Mouse (Mus musculus) CD4-positive, CD25-positive, alpha-beta regulatory T cell, adult 2 months (primary cell): Measurements from ENCODE around the gene Slc7a6.
"Not testable (repeated sequence)": the region's sequence is repeated elsewhere in the genome, so short reads cannot be mapped to it uniquely, and the experiment has no call there.

Source experiments
- DNase-seq: peaks from one replicate; pipeline ENCODE4 v3.0.0-alpha.2; 2012; ENCODE audit warnings: low read depth, low spot score

Slc7a6 gene

GRCm38 (mm10) chr8:106185628-106186270 lies 17.1 kb downstream of the Slc7a6 start:
- DNase-seq, result no peak

- DNase-seq, result no peak
These were observed 17.7 kb downstream of the Slc7a6 start for GRCm38 (mm10) chr8:106186394-106186793.

GRCm38 (mm10) chr8:106189162-106189561 lies 20.5 kb downstream of the Slc7a6 start:
- no peak for DNase-seq

GRCm38 (mm10) chr8:106191639-106192038 lies 23.0 kb downstream of the Slc7a6 start:
- no peak for DNase-seq

GRCm38 (mm10) chr8:106193162-106193561 lies 24.5 kb downstream of the Slc7a6 start:
- no peak for DNase-seq

GRCm38 (mm10) chr8:106194062-106194461 lies 25.4 kb downstream of the Slc7a6 start:
- no peak for DNase-seq

GRCm38 (mm10) chr8:106198741-106199140 lies 30.1 kb downstream of the Slc7a6 start:
- peak; percentile 66 for DNase-seq

GRCm38 (mm10) chr8:106199596-106199995 lies 30.9 kb downstream of the Slc7a6 start:
- DNase-seq, result not testable (repeated sequence)

GRCm38 (mm10) chr8:106210035-106210731 lies 41.5 kb downstream of the Slc7a6 start:
- DNase-seq, result peak; percentile 40

GRCm38 (mm10) chr8:106210821-106211345 lies 42.2 kb downstream of the Slc7a6 start, which contains the start of the genes Slc7a6os and Prmt7:
Gene Slc7a6os, minus strand, starts transcription at chr8:106210935.
Gene Prmt7, plus strand, starts transcription at chr8:106210936.
- peak; percentile 94 for DNase-seq

- DNase-seq, result no peak
These were observed 42.8 kb downstream of the Slc7a6 start for GRCm38 (mm10) chr8:106211421-106211820.

- DNase-seq, result no peak
These were observed 45.3 kb downstream of the Slc7a6 start for GRCm38 (mm10) chr8:106213959-106214358.

GRCm38 (mm10) chr8:106219620-106220019 lies 51.0 kb downstream of the Slc7a6 start:
- no peak for DNase-seq

GRCm38 (mm10) chr8:106226589-106226988 lies 57.9 kb downstream of the Slc7a6 start:
- DNase-seq, result peak; percentile 75

- no peak for DNase-seq
These were observed 62.9 kb downstream of the Slc7a6 start for GRCm38 (mm10) chr8:106231536-106231935.

GRCm38 (mm10) chr8:106232751-106233150 lies 64.1 kb downstream of the Slc7a6 start:
- peak; percentile 21 for DNase-seq

GRCm38 (mm10) chr8:106234567-106235261 lies 66.1 kb downstream of the Slc7a6 start:
- no peak for DNase-seq

GRCm38 (mm10) chr8:106237106-106237505 lies 68.4 kb downstream of the Slc7a6 start:
- no peak for DNase-seq
